Mouse (Mus musculus) hindbrain, embryonic 10.5 days (tissue): ENCODE measurements around the gene Fank1. TPM values are rescaled to one million over a fixed set of nuclear protein-coding genes. Genes with fewer than 3 reads are reported as not detected.

Source experiments
- DNase-seq: peaks from one replicate; pipeline ENCODE4 v3.0.0-alpha.2; 2017; ENCODE audit warnings: low spot score
- H3K27ac ChIP-seq: fragments of 300-500 bp; sonication (generic); 2 replicates; pipeline ENCODE4 v1.5.1; 2016; ENCODE audit warnings: mild to moderate bottlenecking, moderate library complexity
- H3K27me3 ChIP-seq: fragments of 300-500 bp; sonication (generic); 2 replicates; pipeline ENCODE4 v1.6.1; 2016; ENCODE audit warnings: mild to moderate bottlenecking; ENCODE audit not compliant: poor library complexity, insufficient read depth, severe bottlenecking
- H3K36me3 ChIP-seq: fragments of 300-500 bp; sonication (generic); 2 replicates; pipeline ENCODE4 v1.6.1; 2016; ENCODE audit warnings: mild to moderate bottlenecking, moderate library complexity
- H3K4me1 ChIP-seq: fragments of 300-500 bp; sonication (generic); replicated peaks from 2 replicates; pipeline ENCODE4 v1.6.1; 2016; ENCODE audit warnings: mild to moderate bottlenecking
- H3K4me3 ChIP-seq: fragments of 300-500 bp; sonication (generic); 2 replicates; pipeline ENCODE4 v1.5.1; 2016; ENCODE audit warnings: mild to moderate bottlenecking, moderate library complexity
- H3K9me3 ChIP-seq: fragments of 300-500 bp; sonication (generic); 2 replicates; pipeline ENCODE4 v1.6.1; 2016; ENCODE audit warnings: mild to moderate bottlenecking, moderate library complexity
- WGBS: fragments of 180-500 bp; shearing (Covaris S2); methylation state at CpG from one replicate; pipeline ENCODE4 v1.1.7; 2016; 5-methylcytosine and 5-hydroxymethylcytosine counted together
- polyA plus RNA-seq: library from polyadenylated mRNA; unstranded; fragments of >200 nt; fragmentation: Nextera tagmentation; extraction: Ambion mirVana; gene quantifications from 2 replicates; pipeline ENCODE4 v1.2.1, GENCODE M21; 2016

Gene Fank1
- polyA plus RNA-seq: 1.4 and 3.0 TPM in 2 replicates

GRCm38 (mm10) chr7:133776626-133776996 is at the start of gene Fank1:
Fank1 (plus strand) TSS chr7:133776861.
- peaks cover 20% of the 10 kb centered on the region for H3K4me1 ChIP-seq
- H3K27me3 ChIP-seq: peaks cover 6% of the 10 kb centered on the region; the same call in 1 of the 2 replicates
- peak; percentile 93 for DNase-seq
- H3K4me3 ChIP-seq: peak within 1 kb of the TSS; percentile 80
- no peaks in the 10 kb centered on the region for H3K36me3 ChIP-seq
- no peaks in the 10 kb centered on the region for H3K9me3 ChIP-seq
- H3K27ac ChIP-seq: peak within 1 kb of the TSS; percentile 88
- WGBS: under 1% methylated on average over 45 of the region's 45 CpGs

DNA sequence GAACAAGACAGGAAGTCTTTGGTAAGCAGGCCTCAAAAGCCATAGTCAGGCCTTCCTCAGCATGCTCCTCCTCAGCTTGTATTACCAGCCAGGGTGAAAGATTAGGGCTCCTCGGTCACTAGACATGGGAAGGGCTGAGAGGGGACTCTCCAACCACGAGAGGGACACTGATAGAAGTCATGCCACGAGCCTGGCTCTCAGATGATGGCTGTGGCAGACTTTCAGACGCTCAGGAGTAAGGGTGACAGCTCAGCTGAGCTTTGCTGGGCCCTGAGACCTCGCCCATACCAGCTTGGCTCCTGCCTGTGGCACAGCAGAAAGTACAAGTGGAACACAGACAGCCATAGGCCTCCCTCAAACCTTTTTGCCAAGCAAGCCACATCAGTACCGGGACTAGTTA is 49.6 kb upstream of the Fank1 start:
- peaks cover 73% of the 10 kb centered on the region for H3K36me3 ChIP-seq
- H3K4me3 ChIP-seq: no peak overlapping the region
- no peaks in the 10 kb centered on the region for H3K9me3 ChIP-seq
- H3K27ac ChIP-seq: no peak overlapping the region
- no peaks in the 10 kb centered on the region for H3K4me1 ChIP-seq
- no peaks in the 10 kb centered on the region for H3K27me3 ChIP-seq
- no peak for DNase-seq
- 83% methylated on average over 6 of the region's 6 CpGs for WGBS

DNA sequence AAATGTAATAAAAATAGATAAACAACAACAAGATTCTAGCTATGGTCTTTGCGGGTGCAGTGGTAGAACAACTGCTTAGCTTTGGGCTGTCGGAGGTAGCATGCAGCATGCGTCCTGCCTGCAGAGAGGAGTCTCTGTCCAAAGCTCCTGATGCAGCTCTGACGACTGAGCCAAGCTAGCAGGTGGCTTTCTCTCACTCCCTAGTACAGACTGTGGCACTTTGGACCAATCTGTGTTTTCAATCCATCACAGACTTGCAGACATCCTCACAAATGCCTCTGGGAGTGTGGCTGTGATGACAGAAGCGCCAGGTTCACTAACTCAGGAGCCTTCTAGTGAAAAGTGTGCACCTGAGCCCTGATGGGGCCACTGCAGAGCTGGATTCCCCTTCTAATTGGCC is 47.3 kb upstream of the Fank1 start:
- DNase-seq: no peak
- no peaks in the 10 kb centered on the region for H3K27me3 ChIP-seq
- H3K27ac ChIP-seq: no peak overlapping the region
- H3K36me3 ChIP-seq: peaks cover 71% of the 10 kb centered on the region
- H3K4me3 ChIP-seq: no peak overlapping the region
- no peaks in the 10 kb centered on the region for H3K4me1 ChIP-seq
- no peaks in the 10 kb centered on the region for H3K9me3 ChIP-seq
- WGBS: 80% methylated on average over 5 of the region's 5 CpGs

GRCm38 (mm10) chr7:133730324-133731191 is 46.1 kb upstream of the Fank1 start:
- DNase-seq: no peak
- Histone ChIP-seq H3K27me3 (no peaks in the 10 kb centered on the region), H3K4me1 (no peaks in the 10 kb centered on the region), H3K36me3 (peaks cover 63% of the 10 kb centered on the region), H3K4me3 (no peak overlapping the region), H3K27ac (no peak overlapping the region), H3K9me3 (no peaks in the 10 kb centered on the region)
- WGBS: 92% methylated on average over 11 of the region's 11 CpGs

GRCm38 (mm10) chr7:133731971-133732645 is 44.6 kb upstream of the Fank1 start:
- peaks cover 62% of the 10 kb centered on the region for H3K36me3 ChIP-seq
- no peaks in the 10 kb centered on the region for H3K4me1 ChIP-seq
- WGBS: 73% methylated on average over 4 of the region's 4 CpGs
- H3K27ac ChIP-seq: no peak overlapping the region
- H3K9me3 ChIP-seq: no peaks in the 10 kb centered on the region
- no peak overlapping the region for H3K4me3 ChIP-seq
- H3K27me3 ChIP-seq: no peaks in the 10 kb centered on the region
- no peak for DNase-seq

DNA sequence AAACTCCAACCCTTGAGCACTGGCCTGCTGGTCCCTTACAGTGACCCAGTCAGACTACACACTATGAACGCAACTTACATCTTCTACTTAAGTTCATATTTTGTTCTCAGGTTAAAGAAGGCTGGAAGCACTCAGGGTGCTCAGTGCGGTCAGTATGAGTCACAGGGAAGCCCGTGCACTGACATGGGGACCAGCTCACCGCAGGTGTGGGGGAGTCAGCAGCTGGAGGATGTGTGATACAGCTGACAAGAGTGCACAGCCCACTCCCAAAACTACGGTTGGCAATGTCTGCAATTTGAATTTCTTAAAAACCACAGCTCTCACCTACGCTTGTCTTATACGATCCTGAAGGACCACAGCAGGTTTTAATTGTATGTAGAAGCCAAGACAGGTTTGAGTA is 36.1 kb upstream of the Fank1 start:
- H3K27ac ChIP-seq: no peak overlapping the region
- peaks cover 56% of the 10 kb centered on the region for H3K36me3 ChIP-seq
- H3K27me3 ChIP-seq: no peaks in the 10 kb centered on the region
- WGBS: 97% methylated on average over 7 of the region's 7 CpGs
- H3K4me1 ChIP-seq: no peaks in the 10 kb centered on the region
- DNase-seq: no peak
- no peaks in the 10 kb centered on the region for H3K9me3 ChIP-seq
- H3K4me3 ChIP-seq: no peak overlapping the region

GRCm38 (mm10) chr7:133742530-133743325 is 33.9 kb upstream of the Fank1 start:
- no peak overlapping the region for H3K27ac ChIP-seq
- H3K4me3 ChIP-seq: no peak overlapping the region
- peaks cover 59% of the 10 kb centered on the region for H3K36me3 ChIP-seq
- H3K9me3 ChIP-seq: no peaks in the 10 kb centered on the region
- 91% methylated on average over 12 of the region's 12 CpGs for WGBS
- no peaks in the 10 kb centered on the region for H3K4me1 ChIP-seq
- H3K27me3 ChIP-seq: no peaks in the 10 kb centered on the region
- DNase-seq: no peak

DNA sequence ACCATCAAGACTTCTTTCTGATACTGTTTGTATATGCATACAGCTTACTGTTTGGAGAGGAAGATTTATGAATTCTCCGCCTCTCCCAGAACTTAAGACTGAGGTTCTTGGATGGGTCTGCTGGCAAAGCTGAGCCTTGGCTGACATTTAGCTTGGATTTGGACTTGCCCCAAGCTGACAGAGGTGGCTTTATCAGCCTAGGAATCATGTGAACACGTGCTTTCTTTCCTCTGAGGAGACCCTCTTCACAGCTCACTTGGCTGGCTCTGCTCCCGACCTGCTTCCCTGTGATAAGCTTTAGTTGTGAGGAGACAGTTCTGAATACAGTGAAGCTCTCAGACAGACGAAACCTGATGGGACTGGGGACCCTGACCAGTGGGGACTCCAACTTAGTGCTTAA is 33.0 kb upstream of the Fank1 start:
- no peak overlapping the region for H3K27ac ChIP-seq
- no peak overlapping the region for H3K4me3 ChIP-seq
- H3K9me3 ChIP-seq: no peaks in the 10 kb centered on the region
- WGBS: 83% methylated on average over 4 of the region's 4 CpGs
- H3K4me1 ChIP-seq: no peaks in the 10 kb centered on the region
- peaks cover 67% of the 10 kb centered on the region for H3K36me3 ChIP-seq
- H3K27me3 ChIP-seq: no peaks in the 10 kb centered on the region
- no peak for DNase-seq

- peaks cover 68% of the 10 kb centered on the region for H3K36me3 ChIP-seq
- 95% methylated on average over 1 of the region's 1 CpGs for WGBS
- no peak for DNase-seq
- H3K27me3 ChIP-seq: no peaks in the 10 kb centered on the region
- H3K4me1 ChIP-seq: no peaks in the 10 kb centered on the region
- H3K4me3 ChIP-seq: no peak overlapping the region
- no peaks in the 10 kb centered on the region for H3K9me3 ChIP-seq
- H3K27ac ChIP-seq: no peak overlapping the region
Observed at GRCm38 (mm10) chr7:133744209-133744608, 32.5 kb upstream of the Fank1 start.

GRCm38 (mm10) chr7:133744701-133745100 is 32.0 kb upstream of the Fank1 start:
- WGBS: 76% methylated on average over 4 of the region's 4 CpGs
- no peaks in the 10 kb centered on the region for H3K9me3 ChIP-seq
- no peak for DNase-seq

DNA sequence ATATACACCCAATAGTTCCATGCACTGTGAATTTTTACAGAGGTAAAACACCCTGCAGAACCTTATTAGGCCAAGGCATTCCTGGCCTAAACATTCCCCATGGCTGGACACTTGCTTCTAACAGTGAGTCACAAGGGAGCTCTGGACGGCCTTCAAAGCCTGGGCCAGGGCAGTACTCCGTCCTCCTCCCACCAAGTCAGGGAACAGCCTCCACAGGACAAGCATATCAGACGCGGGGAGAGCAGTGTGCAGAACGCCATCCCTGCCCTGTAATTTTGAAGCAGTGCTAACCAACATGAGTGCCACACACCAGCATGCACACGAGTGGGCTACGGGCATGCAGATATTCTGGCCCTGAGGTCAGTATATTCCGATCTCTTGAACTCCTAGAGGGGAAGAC is 29.3 kb upstream of the Fank1 start:
- no peak for DNase-seq
- H3K36me3 ChIP-seq: peaks cover 53% of the 10 kb centered on the region
- no peak overlapping the region for H3K4me3 ChIP-seq
- no peaks in the 10 kb centered on the region for H3K27me3 ChIP-seq
- no peaks in the 10 kb centered on the region for H3K9me3 ChIP-seq
- H3K4me1 ChIP-seq: no peaks in the 10 kb centered on the region
- H3K27ac ChIP-seq: no peak overlapping the region
- 90% methylated on average over 8 of the region's 8 CpGs for WGBS

More at GRCm38 (mm10) chr7:133744701-133745100, 32.0 kb upstream of the Fank1 start:
- Histone ChIP-seq H3K4me3 (no peak overlapping the region), H3K36me3 (peaks cover 68% of the 10 kb centered on the region), H3K27me3 (no peaks in the 10 kb centered on the region), H3K27ac (no peak overlapping the region), H3K4me1 (no peaks in the 10 kb centered on the region)

DNA sequence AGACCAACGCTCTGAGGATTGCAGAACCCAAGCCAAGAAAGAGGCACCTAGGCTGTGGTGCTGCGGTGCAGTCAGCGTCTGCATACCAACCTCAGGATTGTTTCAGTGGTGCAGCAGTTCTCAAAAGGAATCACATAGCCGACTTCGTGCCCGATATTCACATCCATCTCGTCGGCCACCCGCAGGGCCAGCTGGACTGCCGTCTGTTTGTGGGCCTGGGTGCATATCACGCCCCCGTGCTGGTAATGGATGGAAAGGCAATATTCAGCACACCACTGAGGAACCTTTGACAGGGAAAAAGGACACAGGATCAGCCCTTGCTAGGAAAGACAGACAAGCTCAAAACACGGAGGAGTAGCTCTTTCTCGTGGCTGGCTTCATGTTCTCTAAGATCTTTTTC is 27.9 kb upstream of the Fank1 start:
- WGBS: 86% methylated on average over 14 of the region's 14 CpGs
- no peak for DNase-seq
- H3K9me3 ChIP-seq: no peaks in the 10 kb centered on the region
- H3K27ac ChIP-seq: no peak overlapping the region
- H3K36me3 ChIP-seq: peaks cover 45% of the 10 kb centered on the region
- no peaks in the 10 kb centered on the region for H3K27me3 ChIP-seq
- no peaks in the 10 kb centered on the region for H3K4me1 ChIP-seq
- no peak overlapping the region for H3K4me3 ChIP-seq
